Mouse (Mus musculus): ENCODE data around the gene Hoxd9.

Hoxd9 gene

GRCm38 (mm10) chr2:74697567-74698121, at the start of gene Hoxd9:
Hoxd9 (plus strand) TSS chr2:74697727.
- in situ Hi-C loops (cut with MboI, MseI): loop anchor here (25.0 kb wide), 1 partner anchor 890 kb away; no protein-coding TSS in a partner anchor

- in situ Hi-C loops (cut with MboI, MseI): loop anchor here (25.0 kb wide), 2 partner anchors 691 to 1066 kb away; partner anchors contain the start of gene Chrna1
These were observed 44.6 kb upstream of the Hoxd9 start for GRCm38 (mm10) chr2:74652996-74653340.

GRCm38 (mm10) chr2:74653781-74654535, 43.6 kb upstream of the Hoxd9 start:
- in situ Hi-C loops (cut with MboI, MseI): loop anchor here (25.0 kb wide), 2 partner anchors 692 to 1067 kb away; partner anchors contain the start of gene Chrna1

- in situ Hi-C loops (cut with MboI, MseI): loop anchor here (5.0 to 25.0 kb wide), 3 partner anchors 588 to 1068 kb away; partner anchors contain the start of gene Chrna1
These were observed 42.6 kb upstream of the Hoxd9 start for GRCm38 (mm10) chr2:74654743-74655419.

GRCm38 (mm10) chr2:74655420-74655781, 42.1 kb upstream of the Hoxd9 start:
- in situ Hi-C loops (cut with MboI, MseI): loop anchor here (5.0 to 25.0 kb wide), 3 partner anchors 588 to 1068 kb away; partner anchors contain the start of gene Chrna1

- in situ Hi-C loops (cut with MboI, MseI): loop anchor here (5.0 to 25.0 kb wide), 3 partner anchors 589 to 1069 kb away; partner anchors contain the start of gene Chrna1
These were observed 41.5 kb upstream of the Hoxd9 start for GRCm38 (mm10) chr2:74655821-74656631.

- in situ Hi-C loops (cut with MboI, MseI): loop anchor here (5.0 to 25.0 kb wide), 3 partner anchors 589 to 1069 kb away; partner anchors contain the start of gene Chrna1
These were observed 40.9 kb upstream of the Hoxd9 start for GRCm38 (mm10) chr2:74656632-74657021.

GRCm38 (mm10) chr2:74657251-74658023, 40.1 kb upstream of the Hoxd9 start:
- in situ Hi-C loops (cut with MboI, MseI): loop anchor here (5.0 to 25.0 kb wide), 3 partner anchors 590 to 1070 kb away; partner anchors contain the start of gene Chrna1

- in situ Hi-C loops (cut with MboI, MseI): loop anchor here (5.0 to 25.0 kb wide), 3 partner anchors 591 to 1071 kb away; partner anchors contain the start of gene Chrna1
These were observed 39.4 kb upstream of the Hoxd9 start for GRCm38 (mm10) chr2:74658024-74658666.

- in situ Hi-C loops (cut with MboI, MseI): loop anchor here (5.0 to 25.0 kb wide), 3 partner anchors 592 to 1072 kb away; partner anchors contain the start of gene Chrna1
These were observed 38.7 kb upstream of the Hoxd9 start for GRCm38 (mm10) chr2:74658667-74659371.

- in situ Hi-C loops (cut with MboI, MseI): loop anchor here (5.0 to 25.0 kb wide), 4 partner anchors 365 to 1072 kb away; partner anchors contain the start of gene Chrna1
These were observed 38.0 kb upstream of the Hoxd9 start, which contains the start of gene Evx2 for GRCm38 (mm10) chr2:74659507-74660005. Evx2 (minus strand) TSS chr2:74659557.

- in situ Hi-C loops (cut with MboI, MseI): loop anchor here (10.0 to 25.0 kb wide), 3 partner anchors 366 to 1073 kb away; partner anchors contain the start of gene Chrna1
These were observed 36.8 kb upstream of the Hoxd9 start for GRCm38 (mm10) chr2:74660421-74661375.

- in situ Hi-C loops (cut with MboI, MseI): loop anchor here (10.0 to 25.0 kb wide), 3 partner anchors 367 to 1074 kb away; partner anchors contain the start of gene Chrna1
These were observed 35.8 kb upstream of the Hoxd9 start for GRCm38 (mm10) chr2:74661685-74662084.

GRCm38 (mm10) chr2:74663291-74663925, 34.1 kb upstream of the Hoxd9 start:
- in situ Hi-C loops (cut with MboI, MseI): loop anchor here (10.0 to 25.0 kb wide), 3 partner anchors 369 to 1076 kb away; partner anchors contain the start of gene Chrna1

GRCm38 (mm10) chr2:74666411-74666810, 31.1 kb upstream of the Hoxd9 start:
- in situ Hi-C loops (cut with MboI, MseI): loop anchor here (10.0 to 25.0 kb wide), 3 partner anchors 372 to 1079 kb away; partner anchors contain the start of gene Chrna1

- in situ Hi-C loops (cut with MboI, MseI): loop anchor here (10.0 to 25.0 kb wide), 3 partner anchors 373 to 1080 kb away; partner anchors contain the start of gene Chrna1
These were observed 30.2 kb upstream of the Hoxd9 start for GRCm38 (mm10) chr2:74667191-74667841.

All from regulatory T cell (primary cell).